Mouse (Mus musculus) left cerebral cortex, adult 11 months (tissue): Measurements from ENCODE around the gene Prkd3.

ENCODE experiments used
- DNase-seq: peaks from one replicate; pipeline ENCODE4 v3.0.0; 2022; ENCODE audit warnings: low spot score

The Prkd3 gene

GRCm38 (mm10) chr17:78936466-78937228, 84.0 kb downstream of the Prkd3 start, which contains the start of the genes Cebpz and Ndufaf7:
Gene Cebpz (minus strand): TSS chr17:78937066.
Gene Ndufaf7 (plus strand): TSS chr17:78937136.
- peak; percentile 98 for DNase-seq

- DNase-seq, result no peak
Measured at GRCm38 (mm10) chr17:78935857-78936256, 84.8 kb downstream of the Prkd3 start.

- DNase-seq, result no peak
Measured at GRCm38 (mm10) chr17:78917696-78918095, 102.9 kb downstream of the Prkd3 start.

- DNase-seq, result no peak
Measured at GRCm38 (mm10) chr17:78916899-78917298, 103.7 kb downstream of the Prkd3 start.

- peak; percentile 85 for DNase-seq
Measured at GRCm38 (mm10) chr17:78916369-78916813, 104.2 kb downstream of the Prkd3 start, which contains the start of gene Cebpzos. Gene Cebpzos (plus strand): TSS chr17:78916500.

GRCm38 (mm10) chr17:78915772-78916171, 104.8 kb downstream of the Prkd3 start:
- no peak for DNase-seq

- DNase-seq, result no peak
Measured at GRCm38 (mm10) chr17:78913921-78914320, 106.7 kb downstream of the Prkd3 start.

- no peak for DNase-seq
Measured at GRCm38 (mm10) chr17:78912861-78913281, 107.7 kb downstream of the Prkd3 start.

GRCm38 (mm10) chr17:78909374-78909773, 111.2 kb downstream of the Prkd3 start:
- DNase-seq, result no peak

- DNase-seq, result no peak
Measured at GRCm38 (mm10) chr17:78906892-78907291, 113.7 kb downstream of the Prkd3 start, which contains the start of gene Sult6b1. Gene Sult6b1 (minus strand): TSS chr17:78906992.

- DNase-seq, result no peak
Measured at GRCm38 (mm10) chr17:78903158-78903557, 117.5 kb downstream of the Prkd3 start.
